Mouse (Mus musculus) embryo, embryonic 10 days (tissue): ENCODE data around the gene D230025D16Rik.
"Not testable (repeated sequence)": the region's sequence is repeated elsewhere in the genome, so short reads cannot be mapped to it uniquely, and the experiment has no call there.

Experiments used
- DNase-seq: peaks from one replicate; pipeline ENCODE4 v3.0.0-alpha.2; 2015; ENCODE audit warnings: low spot score

The D230025D16Rik gene

GRCm38 (mm10) chr8:105291802-105292201 is 66.9 kb downstream of the D230025D16Rik start:
- DNase-seq, result not testable (repeated sequence)

GRCm38 (mm10) chr8:105292471-105292870 is 67.5 kb downstream of the D230025D16Rik start:
- no peak for DNase-seq

GRCm38 (mm10) chr8:105293405-105293804 is 68.5 kb downstream of the D230025D16Rik start:
- DNase-seq, result no peak

- no peak for DNase-seq
Observed at GRCm38 (mm10) chr8:105294776-105295175, 69.8 kb downstream of the D230025D16Rik start.

GRCm38 (mm10) chr8:105295256-105295655 is 70.3 kb downstream of the D230025D16Rik start:
- no peak for DNase-seq

GRCm38 (mm10) chr8:105295895-105296573 is 71.1 kb downstream of the D230025D16Rik start, which contains the start of gene Exoc3l:
Gene Exoc3l, minus strand, starts transcription at chr8:105296101.
- DNase-seq, result no peak

- peak; percentile 98 for DNase-seq
Observed at GRCm38 (mm10) chr8:105297511-105298192, 72.7 kb downstream of the D230025D16Rik start, which contains the start of gene E2f4. Gene E2f4, plus strand, starts transcription at chr8:105297663.

- DNase-seq, result no peak
Observed at GRCm38 (mm10) chr8:105298351-105299252, 73.7 kb downstream of the D230025D16Rik start.

- DNase-seq, result no peak
Observed at GRCm38 (mm10) chr8:105299962-105300361, 75.0 kb downstream of the D230025D16Rik start.
